Mouse (Mus musculus) CH12.LX (cell line): ENCODE data around the gene Zbed4. TPM values are rescaled to one million over a fixed set of nuclear protein-coding genes. Genes with fewer than 3 reads are reported as not detected.

Experiments
- DNase-seq: peaks from one replicate; pipeline ENCODE4 v3.0.0-alpha.2; 2013; ENCODE audit errors: extremely low read depth
- H3K27ac ChIP-seq: 2 replicates; pipeline ENCODE4 v1.5.1; 2012; ENCODE audit warnings: low read depth, mild to moderate bottlenecking, control low read depth, moderate library complexity; ENCODE audit not compliant: insufficient read depth
- H3K27me3 ChIP-seq: replicated peaks from 2 replicates; pipeline ENCODE3; 2012; ENCODE audit warnings: inconsistent platforms
- H3K36me3 ChIP-seq, 2 experiments: replicated peaks in 1 of 2; 2 replicates each; pipeline versions ENCODE3 to v1.6.1; 2012; ENCODE audit warnings: inconsistent platforms in 1 of 2, low read length in 1 of 2, mild to moderate bottlenecking in 1 of 2, mixed read lengths in 1 of 2, moderate library complexity in 1 of 2; ENCODE audit not compliant: control insufficient read depth in 1 of 2, insufficient read depth in 1 of 2
- H3K4me1 ChIP-seq, 2 experiments: 2 replicates each; pipeline ENCODE4 v1.6.1; 2012; ENCODE audit warnings: inconsistent platforms in 1 of 2, moderate library complexity in 1 of 2; ENCODE audit not compliant: insufficient read depth in 2 of 2, control insufficient read depth in 1 of 2
- H3K4me2 ChIP-seq: 2 replicates; pipeline ENCODE4 v1.6.1; 2012; ENCODE audit warnings: low read depth, mild to moderate bottlenecking, control low read depth; ENCODE audit not compliant: poor library complexity, insufficient read depth, severe bottlenecking
- H3K4me3 ChIP-seq, 3 experiments: fragments of 150-350 bp in 1 of 3; sonication (generic) in 1 of 3; replicated peaks in 1 of 3; 2 replicates each; pipeline versions ENCODE3 to v1.5.1; 2011 to 2012; ENCODE audit warnings: low read depth in 2 of 3, low read length in 2 of 3, mild to moderate bottlenecking in 2 of 3, moderate library complexity in 2 of 3, control low read depth in 1 of 3, improper control_type of control experiment in 1 of 3, inconsistent platforms in 1 of 3, mixed read lengths in 1 of 3; ENCODE audit not compliant: poor library complexity in 1 of 3
- H3K79me2 ChIP-seq: replicated peaks from 2 replicates; pipeline ENCODE4 v1.6.1; 2012; ENCODE audit warnings: mild to moderate bottlenecking, moderate library complexity; ENCODE audit not compliant: control insufficient read depth, poor library complexity, insufficient read depth, severe bottlenecking; ENCODE audit errors: extremely low read depth
- H3K9ac ChIP-seq: 2 replicates; pipeline ENCODE4 v1.6.1; 2012; ENCODE audit warnings: low read depth, mild to moderate bottlenecking, control low read depth, moderate library complexity; ENCODE audit not compliant: insufficient read depth
- H3K9me3 ChIP-seq: replicated peaks from 2 replicates; pipeline ENCODE3; 2012; ENCODE audit warnings: low read length, inconsistent platforms, mixed read lengths
- BHLHE40 ChIP-seq: IDR thresholded peaks from 2 replicates; pipeline ENCODE4 v1.6.1; 2011; ENCODE audit warnings: mild to moderate bottlenecking, low read depth, low read length, improper control_type of control experiment
- CHD2 ChIP-seq: IDR thresholded peaks from 2 replicates; pipeline ENCODE4 v1.6.1; 2011; ENCODE audit warnings: low read length, improper control_type of control experiment
- CTCF ChIP-seq, 2 experiments: IDR thresholded peaks in 1 of 2; conservative IDR thresholded peaks in 1 of 2; 2 replicates each; pipeline ENCODE4 v1.5.1; 2011 to 2012; ENCODE audit warnings: low read depth in 2 of 2, low read length in 2 of 2, improper control_type of control experiment in 1 of 2, inconsistent platforms in 1 of 2, mild to moderate bottlenecking in 1 of 2, moderate library complexity in 1 of 2
- E2F4 ChIP-seq: IDR thresholded peaks from 2 replicates; pipeline ENCODE4 v1.6.1; 2011; ENCODE audit warnings: low read depth, low read length, improper control_type of control experiment; ENCODE audit not compliant: insufficient replicate concordance
- GABPA ChIP-seq: IDR thresholded peaks from 2 replicates; pipeline ENCODE4 v1.6.1; 2012; ENCODE audit warnings: low read depth, low read length, improper control_type of control experiment, inconsistent platforms; ENCODE audit not compliant: insufficient replicate concordance
- JUN ChIP-seq: IDR thresholded peaks from 2 replicates; pipeline ENCODE4 v1.6.1; 2011; ENCODE audit warnings: low read depth, mild to moderate bottlenecking, low read length, improper control_type of control experiment, moderate library complexity; ENCODE audit not compliant: insufficient read depth
- JUND ChIP-seq: conservative IDR thresholded peaks from 2 replicates; pipeline ENCODE4 v1.6.1; 2011; ENCODE audit warnings: low read depth, low read length, improper control_type of control experiment
- KAT2A ChIP-seq: IDR thresholded peaks from 2 replicates; pipeline ENCODE4 v1.6.1; 2012; ENCODE audit warnings: low read length, improper control_type of control experiment, inconsistent platforms; ENCODE audit not compliant: insufficient replicate concordance
- MAFK ChIP-seq: IDR thresholded peaks from 2 replicates; pipeline ENCODE4 v1.6.1; 2011; ENCODE audit warnings: low read length, improper control_type of control experiment; ENCODE audit not compliant: insufficient replicate concordance
- MAX ChIP-seq: IDR thresholded peaks from 2 replicates; pipeline ENCODE4 v1.6.1; 2011; ENCODE audit warnings: low read length, improper control_type of control experiment
- MAZ ChIP-seq: IDR thresholded peaks from 2 replicates; pipeline ENCODE4 v1.6.1; 2012; ENCODE audit warnings: low read depth, mild to moderate bottlenecking, inconsistent platforms, low read length, improper control_type of control experiment, moderate library complexity
- MXI1 ChIP-seq: IDR thresholded peaks from 2 replicates; pipeline ENCODE4 v1.6.1; 2011; ENCODE audit warnings: mild to moderate bottlenecking, low read depth, low read length, improper control_type of control experiment
- NELFE ChIP-seq: IDR thresholded peaks from 2 replicates; pipeline ENCODE4 v1.6.1; 2011; ENCODE audit warnings: low read depth, low read length, improper control_type of control experiment
- RCOR1 ChIP-seq: conservative IDR thresholded peaks from 2 replicates; pipeline ENCODE4 v1.6.1; 2012; ENCODE audit warnings: low read depth, mild to moderate bottlenecking, inconsistent platforms, low read length, improper control_type of control experiment
- SIN3A ChIP-seq: IDR thresholded peaks from 2 replicates; pipeline ENCODE4 v1.6.1; 2012; ENCODE audit warnings: low read length, improper control_type of control experiment, inconsistent platforms
- TBP ChIP-seq: conservative IDR thresholded peaks from 2 replicates; pipeline ENCODE4 v1.6.1; 2011; ENCODE audit warnings: low read depth, low read length, improper control_type of control experiment
- TCF12 ChIP-seq: IDR thresholded peaks from 2 replicates; pipeline ENCODE4 v1.6.1; 2014; ENCODE audit warnings: low read depth, mild to moderate bottlenecking, inconsistent platforms, low read length, improper control_type of control experiment
- USF1 ChIP-seq: IDR thresholded peaks from 2 replicates; pipeline ENCODE4 v1.6.1; 2014; ENCODE audit warnings: low read depth, mild to moderate bottlenecking, inconsistent platforms, low read length, improper control_type of control experiment
- USF2 ChIP-seq: conservative IDR thresholded peaks from 2 replicates; pipeline ENCODE4 v1.6.1; 2011; ENCODE audit warnings: low read depth, low read length, improper control_type of control experiment
- ZC3H11A ChIP-seq: IDR thresholded peaks from 2 replicates; pipeline ENCODE4 v1.6.1; 2012; ENCODE audit warnings: low read depth, mild to moderate bottlenecking, inconsistent platforms, low read length, improper control_type of control experiment
- ZKSCAN1 ChIP-seq: IDR thresholded peaks from 2 replicates; pipeline ENCODE4 v1.6.1; 2012; ENCODE audit warnings: low read depth, inconsistent platforms, low read length, improper control_type of control experiment, borderline replicate concordance
- ZMIZ1 ChIP-seq: IDR thresholded peaks from 2 replicates; pipeline ENCODE4 v1.6.1; 2012; ENCODE audit warnings: low read depth, mild to moderate bottlenecking, inconsistent platforms, low read length, improper control_type of control experiment
- dilution Hi-C: fragments of 300-500 bp; cut with MboI; formaldehyde crosslinking; loops from 2 replicates; pipeline ENCODE4 v1.14.3; 2020; ENCODE audit warnings: low sequenced_read_pairs; ENCODE audit not compliant: extremely low pct_unique_long_range_greater_than_20kb, extremely low pct_ligation_motif_present
- in situ Hi-C: fragments of 300-500 bp; cut with MboI; formaldehyde crosslinking; loops from 3 replicates; pipeline ENCODE4 v1.14.3; 2019; ENCODE audit warnings: low sequenced_read_pairs, low pct_ligation_motif_present, low pct_unique_long_range_greater_than_20kb, mixed read lengths
- polyA plus RNA-seq: library from polyadenylated mRNA; unstranded; fragments of >175 nt; gene quantifications from 2 replicates; pipeline ENCODE4 v1.2.1, GENCODE M21; 2012; ENCODE audit warnings: low read depth; ENCODE audit not compliant: insufficient read length
- total RNA-seq, 2 experiments: library from RNA; depleted of rRNA; stranded (reverse); fragments of 300-350 nt in 1 of 2; fragments of >200 nt in 1 of 2; gene quantifications; 2 replicates each; pipeline ENCODE4 v1.2.3; 2012 to 2014

Zbed4 gene
- total and polyA plus RNA-seq, 3 experiments, result 11.0 to 16.7 (median 13.8) TPM

DNA sequence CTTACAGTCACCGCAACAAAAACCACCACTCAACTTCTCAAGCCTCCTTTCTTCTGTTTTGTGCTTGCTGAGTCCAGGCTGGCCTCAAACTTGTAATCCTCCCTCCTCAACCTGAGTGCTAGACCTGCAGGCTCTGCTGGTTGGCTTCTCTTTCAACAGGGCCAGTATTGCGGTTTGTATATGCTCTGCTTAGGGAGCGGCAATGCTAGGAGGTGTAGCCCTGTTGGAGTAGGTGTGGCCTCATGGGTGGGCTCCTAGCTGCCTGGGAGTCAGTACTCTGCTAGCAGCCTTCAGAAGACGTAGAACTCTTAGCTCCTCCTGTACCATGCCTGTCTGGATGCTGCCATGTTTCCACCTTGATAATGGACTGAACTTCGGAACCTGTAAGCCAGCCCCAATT, 43.3 kb upstream of the Zbed4 start:
- Histone ChIP-seq H3K4me3 (no peak overlapping the region), H3K27me3 (no peaks in the 10 kb centered on the region), H3K4me1 (no peaks in the 10 kb centered on the region), H3K9ac (no peak overlapping the region), H3K79me2 (no peaks in the 10 kb centered on the region; the same call in 1 of the 2 replicates), H3K36me3 (peaks cover 85 to 100% of the 10 kb centered on the region in 2 experiments), H3K27ac (no peak overlapping the region), H3K4me2 (no peak overlapping the region), H3K9me3 (no peaks in the 10 kb centered on the region)
- in situ Hi-C loops (no loop called here), dilution Hi-C loops (no loop called here)
- no peak for DNase-seq
- TF ChIP-seq MXI1, result no peak
- TF ChIP-seq KAT2A, result no peak
- TF ChIP-seq JUND, result no peak
- TF ChIP-seq TBP, result no peak
- no peak for TF ChIP-seq USF1
- TF ChIP-seq NELFE, result no peak
- no peak for TF ChIP-seq CHD2
- TF ChIP-seq RCOR1, result no peak
- TF ChIP-seq JUN, result no peak
- no peak for TF ChIP-seq CTCF (conservative IDR thresholded peaks at IDR 0.05 in 1 of 2, IDR thresholded peaks at IDR 0.05 in 1 of 2; ENCODE audit: low read depth in 2 of 2, low read length in 2 of 2)
- no peak for TF ChIP-seq BHLHE40
- TF ChIP-seq MAFK, result no peak
- no peak for TF ChIP-seq ZC3H11A

DNA sequence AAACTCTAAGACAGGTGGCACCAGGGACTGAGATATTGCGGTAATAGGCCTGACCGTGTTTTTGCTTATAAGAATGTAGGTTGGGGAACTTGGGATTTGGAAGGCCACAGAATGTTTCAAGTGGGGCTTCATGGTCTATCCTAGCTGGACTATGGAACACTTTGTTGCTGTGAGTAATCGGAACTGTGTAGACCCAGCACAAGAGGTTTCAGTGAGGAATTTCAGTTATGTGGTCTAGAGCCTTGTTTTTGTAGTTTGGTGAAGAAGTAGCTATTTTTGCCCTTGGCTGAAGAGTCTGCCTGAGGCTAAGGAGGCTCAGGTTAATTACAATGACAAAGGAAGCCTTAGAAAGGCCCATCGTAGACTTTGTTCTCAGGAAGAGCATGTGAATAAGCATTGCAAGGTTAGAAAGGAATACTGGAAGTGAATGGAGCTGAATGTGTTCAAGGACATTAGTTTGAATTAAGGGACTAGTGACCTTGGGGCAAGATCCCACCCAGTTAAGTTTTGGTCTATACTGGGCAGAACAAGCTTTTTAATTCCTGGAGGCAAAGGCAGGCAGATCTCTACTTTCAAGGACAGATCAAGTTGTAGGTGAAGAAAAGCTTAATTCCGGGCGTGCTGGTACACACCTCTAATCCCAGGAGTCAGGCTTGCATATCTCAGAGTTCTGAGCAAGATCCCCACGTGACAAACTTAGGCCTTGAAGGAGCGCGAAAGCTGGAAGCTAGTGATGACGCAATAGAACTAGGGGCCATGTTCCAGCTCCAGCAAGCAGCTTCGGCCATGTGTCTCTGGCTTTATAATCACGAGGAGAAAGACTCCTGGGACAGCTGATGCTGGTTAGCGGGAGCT, 42.6 kb upstream of the Zbed4 start:
- H3K9me3 ChIP-seq, result no peaks in the 10 kb centered on the region
- H3K9ac ChIP-seq, result no peak overlapping the region
- no peaks in the 10 kb centered on the region for H3K27me3 ChIP-seq
- no peak overlapping the region for H3K4me2 ChIP-seq
- in situ Hi-C loops, result no loop called here
- H3K4me1 ChIP-seq, result no peaks in the 10 kb centered on the region
- no peak for DNase-seq
- H3K4me3 ChIP-seq, result no peak overlapping the region
- peaks cover 85 to 100% of the 10 kb centered on the region in 2 experiments for H3K36me3 ChIP-seq
- H3K79me2 ChIP-seq, result no peaks in the 10 kb centered on the region; the same call in 1 of the 2 replicates
- dilution Hi-C loops, result no loop called here
- TF ChIP-seq ZKSCAN1, result no peak
- TF ChIP-seq KAT2A, result no peak
- no peak for TF ChIP-seq ZMIZ1
- TF ChIP-seq MAX, result no peak
- TF ChIP-seq SIN3A, result no peak
- no peak for TF ChIP-seq E2F4
- TF ChIP-seq USF2, result no peak
- TF ChIP-seq MAZ, result no peak
- TF ChIP-seq TCF12, result no peak
- TF ChIP-seq CTCF (conservative IDR thresholded peaks at IDR 0.05 in 1 of 2, IDR thresholded peaks at IDR 0.05 in 1 of 2; ENCODE audit: low read depth in 2 of 2, low read length in 2 of 2), result no peak
- TF ChIP-seq GABPA, result no peak
- H3K27ac ChIP-seq, result no peak overlapping the region
